Mouse (Mus musculus) liver, embryonic 16.5 days (tissue): Measurements from ENCODE around the gene Gm12394. TPM values are rescaled to one million over a fixed set of nuclear protein-coding genes. Genes with fewer than 3 reads are reported as not detected.
"Not testable (repeated sequence)": the region's sequence is repeated elsewhere in the genome, so short reads cannot be mapped to it uniquely, and the experiment has no call there.

Source experiments
- ATAC-seq: fragments of 200-750 bp; cut with Nextera tagmentation; 2 replicates; pipeline ENCODE4 v1.8.0; 2017; ENCODE audit warnings: low read depth, mild to moderate bottlenecking, moderate number of reproducible peaks, moderate library complexity
- H3K27ac ChIP-seq: fragments of 300-500 bp; sonication (generic); 2 replicates; pipeline ENCODE4 v1.5.1; 2014; ENCODE audit warnings: mild to moderate bottlenecking, low read length
- H3K27me3 ChIP-seq: fragments of 300-500 bp; sonication (generic); 2 replicates; pipeline ENCODE4 v1.6.1; 2014; ENCODE audit warnings: low read depth, low read length, mixed read lengths; ENCODE audit not compliant: control insufficient read depth, insufficient read depth
- H3K36me3 ChIP-seq: fragments of 300-500 bp; sonication (generic); 2 replicates; pipeline ENCODE4 v1.6.1; 2014; ENCODE audit warnings: mild to moderate bottlenecking; ENCODE audit not compliant: control insufficient read depth, insufficient read depth
- H3K4me1 ChIP-seq: fragments of 300-500 bp; sonication (generic); 2 replicates; pipeline ENCODE4 v1.6.1; 2014; ENCODE audit warnings: low read depth, low read length, mixed read lengths; ENCODE audit not compliant: control insufficient read depth
- H3K4me2 ChIP-seq: fragments of 300-500 bp; sonication (generic); 2 replicates; pipeline ENCODE4 v1.6.1; 2014; ENCODE audit warnings: low read depth, low read length, mixed read lengths
- H3K4me3 ChIP-seq: fragments of 300-500 bp; sonication (generic); 2 replicates; pipeline ENCODE4 v1.5.1; 2014; ENCODE audit warnings: low read depth, mild to moderate bottlenecking, low read length
- H3K9ac ChIP-seq: fragments of 300-500 bp; sonication (generic); 2 replicates; pipeline ENCODE4 v1.6.1; 2014; ENCODE audit warnings: low read depth, low read length
- H3K9me3 ChIP-seq: fragments of 300-500 bp; sonication (generic); replicated peaks from 2 replicates; pipeline ENCODE4 v1.6.1; 2016; ENCODE audit warnings: low read length; ENCODE audit not compliant: control insufficient read depth
- WGBS: fragments of 180-500 bp; shearing (Covaris S2); extraction: QIAGEN DNeasy Blood & Tissue Kit; methylation state at CpG from one replicate; pipeline ENCODE4 v1.1.7; 2014; ENCODE audit not compliant: insufficient replicate concordance; 5-methylcytosine and 5-hydroxymethylcytosine counted together
- polyA plus RNA-seq: library from polyadenylated mRNA; unstranded; fragments of >200 nt; fragmentation: Nextera tagmentation; extraction: Ambion mirVana; gene quantifications from 2 replicates; pipeline ENCODE4 v1.2.1, GENCODE M21; 2015

Gm12394 gene
- polyA plus RNA-seq, 1 experiment from 2014 or later = not detected

DNA sequence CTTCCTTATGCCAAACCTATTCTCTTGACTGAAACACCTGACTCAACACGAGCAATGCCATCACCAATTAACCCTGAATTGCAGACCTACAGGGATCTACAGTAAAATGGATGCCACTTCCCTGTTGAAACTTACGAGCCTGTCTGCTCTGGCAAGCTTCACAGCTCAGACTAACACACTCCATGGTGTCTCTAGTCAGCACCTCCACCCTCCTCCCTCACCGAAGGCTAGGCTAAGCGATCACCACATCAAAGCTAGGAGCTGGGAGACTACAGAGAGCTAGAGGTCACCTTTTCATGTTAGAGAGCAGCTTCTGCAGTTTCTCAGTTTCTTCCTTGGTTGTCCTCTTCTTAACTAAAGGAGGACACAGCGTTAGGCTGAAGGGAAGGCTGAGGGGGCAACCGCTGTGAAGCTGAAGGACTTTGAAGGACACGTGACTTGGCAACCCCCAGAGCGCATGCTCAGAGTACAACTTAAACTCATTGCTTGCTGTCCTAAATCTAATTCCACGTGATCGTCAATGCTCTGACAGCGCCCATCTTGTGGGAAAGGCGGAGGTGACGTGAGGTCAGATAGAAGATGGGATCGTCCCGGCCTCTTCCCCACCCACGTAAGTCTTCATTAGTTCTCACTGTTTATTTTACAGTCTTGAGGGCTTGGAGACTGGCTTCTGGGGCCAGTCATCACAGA lies 16.3 kb upstream of the Gm12394 start:
- Histone ChIP-seq H3K9me3 (no peaks in the 10 kb centered on the region), H3K4me1 (peaks cover 42% of the 10 kb centered on the region), H3K4me2 (no peak overlapping the region), H3K27ac (no peak overlapping the region), H3K36me3 (no peaks in the 10 kb centered on the region), H3K27me3 (no peaks in the 10 kb centered on the region), H3K9ac (no peak overlapping the region), H3K4me3 (no peak overlapping the region)
- WGBS = 74% methylated on average over 16 of the region's 16 CpGs
- no peak for ATAC-seq

DNA sequence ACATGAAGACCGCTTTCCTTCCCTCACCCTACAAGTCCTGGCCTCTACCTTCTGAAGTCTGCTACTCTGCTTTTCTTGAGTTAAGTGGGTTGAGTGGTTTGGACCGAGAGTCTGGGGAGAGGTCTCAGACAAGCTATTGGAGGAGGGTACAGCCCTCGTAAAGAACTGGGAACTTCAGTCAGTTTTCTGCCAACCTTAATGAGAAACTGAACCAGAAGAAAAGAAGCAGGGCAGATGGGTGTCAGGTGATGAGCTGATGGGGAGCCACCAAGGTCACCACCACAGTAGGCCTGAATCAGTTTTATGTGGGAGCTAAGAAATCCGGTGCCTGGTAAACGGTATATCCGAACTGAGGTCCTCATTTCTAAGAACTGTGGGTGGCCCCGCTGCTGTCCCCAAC lies 15.6 kb upstream of the Gm12394 start:
- H3K9ac ChIP-seq = no peak overlapping the region
- no peak overlapping the region for H3K27ac ChIP-seq
- H3K9me3 ChIP-seq = no peaks in the 10 kb centered on the region
- ATAC-seq = no peak
- 86% methylated on average over 7 of the region's 7 CpGs for WGBS
- no peaks in the 10 kb centered on the region for H3K27me3 ChIP-seq
- H3K4me3 ChIP-seq = no peak overlapping the region
- H3K4me2 ChIP-seq = no peak overlapping the region
- no peaks in the 10 kb centered on the region for H3K36me3 ChIP-seq
- H3K4me1 ChIP-seq = peaks cover 42% of the 10 kb centered on the region

DNA sequence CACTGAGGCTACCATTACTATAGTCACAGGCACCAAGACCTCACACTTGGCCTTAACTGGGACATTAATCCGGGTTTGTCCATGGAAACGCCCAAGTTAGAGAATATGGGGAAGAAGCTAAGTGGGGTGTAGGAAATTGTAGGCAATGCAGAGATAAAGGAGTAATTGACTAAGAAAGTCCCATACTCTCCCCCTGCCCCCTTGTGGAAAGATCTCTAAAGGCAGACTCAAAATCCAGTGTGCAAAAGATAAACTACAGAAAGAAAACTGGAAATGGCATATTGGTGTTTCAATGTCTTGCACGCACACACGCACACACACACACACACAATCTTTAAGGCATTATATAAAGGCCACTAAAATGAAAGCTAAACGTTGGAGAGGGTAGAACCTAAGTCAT lies 14.2 kb upstream of the Gm12394 start:
- H3K4me2 ChIP-seq = no peak overlapping the region
- no peak for ATAC-seq
- no peak overlapping the region for H3K9ac ChIP-seq
- WGBS = 58% methylated on average over 5 of the region's 5 CpGs
- no peak overlapping the region for H3K4me3 ChIP-seq
- H3K27ac ChIP-seq = no peak overlapping the region
- H3K36me3 ChIP-seq = no peaks in the 10 kb centered on the region
- H3K27me3 ChIP-seq = no peaks in the 10 kb centered on the region
- H3K4me1 ChIP-seq = peaks cover 54% of the 10 kb centered on the region
- H3K9me3 ChIP-seq = no peaks in the 10 kb centered on the region

DNA sequence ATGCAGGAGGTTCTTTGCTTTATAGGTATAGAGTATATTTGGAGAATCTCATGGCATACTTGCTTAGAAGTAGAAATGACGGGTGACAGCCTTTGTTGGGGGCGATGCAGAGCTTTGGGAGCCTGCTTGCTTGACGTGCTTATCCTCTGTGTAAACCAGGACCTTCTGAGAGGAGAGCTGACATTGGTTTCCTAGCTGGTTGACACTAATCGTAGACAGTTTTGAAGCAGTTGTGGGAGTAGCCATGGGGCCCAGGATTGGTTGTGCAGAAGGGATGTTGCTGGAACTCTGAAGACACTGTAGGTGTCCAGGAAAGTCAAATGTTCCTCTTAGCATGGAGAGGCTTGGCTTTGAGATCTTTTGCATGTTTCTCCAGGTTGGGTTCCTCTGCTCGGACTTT lies 11.6 kb upstream of the Gm12394 start:
- H3K4me2 ChIP-seq = peak overlapping the region; percentile 51
- H3K27ac ChIP-seq = peak overlapping the region; percentile 93
- H3K27me3 ChIP-seq = no peaks in the 10 kb centered on the region
- H3K9ac ChIP-seq = peak overlapping the region; percentile 52; the same call in 1 of the 2 replicates
- WGBS = 67% methylated on average over 5 of the region's 5 CpGs
- no peaks in the 10 kb centered on the region for H3K36me3 ChIP-seq
- peaks cover 60% of the 10 kb centered on the region for H3K4me1 ChIP-seq
- H3K4me3 ChIP-seq = no peak overlapping the region
- no peak for ATAC-seq
- H3K9me3 ChIP-seq = no peaks in the 10 kb centered on the region

DNA sequence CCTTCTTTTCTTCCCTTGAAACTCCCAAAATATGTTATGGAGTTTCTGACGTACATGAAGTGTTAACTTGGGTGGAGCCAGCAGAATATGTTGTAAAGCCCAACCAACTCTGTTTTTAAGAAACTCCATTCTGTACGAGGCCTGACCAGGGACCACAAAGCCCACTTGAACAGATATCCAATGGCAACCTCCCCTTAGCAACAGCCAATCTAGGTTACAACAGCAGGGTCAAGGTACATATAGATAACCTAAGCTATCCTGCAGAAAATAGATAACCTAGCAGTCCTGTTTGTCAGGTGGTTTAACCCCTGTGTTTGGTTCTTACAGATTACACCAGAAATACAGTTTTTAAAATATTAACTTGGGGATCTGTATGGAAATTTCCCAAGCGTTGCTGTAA lies 10.8 kb upstream of the Gm12394 start:
- peak overlapping the region; percentile 93 for H3K27ac ChIP-seq
- ATAC-seq = peak; percentile 96
- H3K27me3 ChIP-seq = no peaks in the 10 kb centered on the region
- H3K4me1 ChIP-seq = peaks cover 63% of the 10 kb centered on the region
- H3K9ac ChIP-seq = peak overlapping the region; percentile 52
- H3K4me2 ChIP-seq = peak overlapping the region; percentile 51
- 0 out of 2 replicates have a peak overlapping the region, but pooled peaks have one; percentile 8 for H3K4me3 ChIP-seq
- WGBS = 18% methylated on average over 3 of the region's 3 CpGs
- no peaks in the 10 kb centered on the region for H3K9me3 ChIP-seq
- H3K36me3 ChIP-seq = no peaks in the 10 kb centered on the region

DNA sequence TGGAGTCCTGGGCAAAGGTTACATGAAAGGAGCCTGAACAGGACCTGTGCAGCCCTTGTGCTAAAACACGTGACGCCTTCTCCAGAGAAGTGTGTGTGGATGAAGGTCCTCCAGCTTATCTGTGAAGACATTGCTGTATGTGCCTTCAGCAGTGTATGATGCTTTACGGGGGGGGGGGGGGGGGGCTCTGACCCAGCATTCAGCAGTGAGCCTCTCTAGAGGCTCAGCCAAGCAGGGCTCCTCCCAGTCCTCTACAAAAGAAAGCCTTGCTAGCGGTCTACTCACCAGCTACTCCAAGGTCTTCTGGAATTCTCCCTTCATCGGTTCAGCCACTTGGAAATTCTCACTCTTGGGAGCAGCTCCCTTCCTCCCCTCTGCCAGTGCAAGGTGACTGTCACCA lies 6.9 kb upstream of the Gm12394 start:
- Histone ChIP-seq H3K9ac (0 out of 2 replicates have a peak overlapping the region, but pooled peaks have one; percentile 47), H3K4me1 (peaks cover 45% of the 10 kb centered on the region), H3K4me3 (0 out of 2 replicates have a peak overlapping the region, but pooled peaks have one; percentile 33), H3K4me2 (peak overlapping the region; percentile 43), H3K27ac (peak overlapping the region; percentile 91)
- ATAC-seq = peak; percentile 53
- 58% methylated on average over 5 of the region's 5 CpGs for WGBS
- H3K27me3 ChIP-seq, H3K36me3 ChIP-seq, H3K9me3 ChIP-seq: not testable (repeated sequence)

DNA sequence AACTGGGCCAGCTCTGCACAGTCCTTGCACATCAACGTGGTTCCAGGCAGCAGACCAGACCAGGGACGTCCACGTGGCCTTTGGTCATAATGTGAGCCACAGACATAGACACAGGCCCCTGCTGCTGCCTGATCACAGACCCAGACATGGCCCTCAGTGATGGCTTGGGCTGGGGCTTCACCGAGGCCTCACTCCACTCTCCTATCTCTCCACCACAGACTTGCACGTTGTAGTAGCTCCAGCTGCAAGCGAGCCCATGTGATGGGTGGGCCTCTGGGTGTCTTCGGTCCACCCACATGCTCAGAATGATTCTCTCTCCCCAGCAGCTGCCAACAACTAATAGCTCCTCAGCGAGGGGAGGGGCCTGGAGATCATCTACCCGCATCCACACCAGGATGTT lies 3.9 kb upstream of the Gm12394 start:
- peak overlapping the region; percentile 96 for H3K27ac ChIP-seq

DNA sequence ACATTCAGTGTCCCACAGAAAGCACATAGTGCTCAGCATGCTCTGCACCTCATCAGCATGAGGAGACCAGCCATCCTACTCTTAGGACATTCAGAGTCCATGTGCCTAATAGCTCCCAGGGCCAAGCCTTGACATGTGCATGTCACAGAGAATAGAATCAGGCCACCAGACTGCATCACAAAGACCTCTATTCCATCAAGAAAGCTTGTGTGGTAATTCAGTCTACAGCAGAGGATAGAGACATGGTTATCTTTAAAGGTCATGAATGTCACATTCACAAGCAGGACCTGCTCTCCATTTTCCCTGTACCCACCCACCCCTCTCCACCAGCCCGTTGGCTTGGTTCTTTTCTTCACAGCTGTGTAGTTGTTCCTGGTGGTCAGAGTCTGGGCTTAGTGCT lies 2.8 kb downstream of the Gm12394 start, which contains the start of gene Fam205a1:
Gene Fam205a1, minus strand, starts transcription at position 101 of the 400 bp plus-strand sequence.
- H3K27ac ChIP-seq, ATAC-seq, H3K4me1 ChIP-seq, H3K27me3 ChIP-seq, H3K9ac ChIP-seq, H3K4me2 ChIP-seq, H3K4me3 ChIP-seq, H3K36me3 ChIP-seq, H3K9me3 ChIP-seq: not testable (repeated sequence)
- 69% methylated on average over 1 of the region's 1 CpGs for WGBS

More for the DNA sequence above, 3.9 kb upstream of the Gm12394 start:
- not testable (repeated sequence) for H3K27me3 ChIP-seq, H3K36me3 ChIP-seq, H3K9me3 ChIP-seq, H3K4me3 ChIP-seq
- WGBS = 24% methylated on average over 9 of the region's 9 CpGs
- H3K4me2 ChIP-seq = peak overlapping the region; percentile 47
- H3K4me1 ChIP-seq = peaks cover 19% of the 10 kb centered on the region
- peak; percentile 100 for ATAC-seq
- peak overlapping the region; percentile 66 for H3K9ac ChIP-seq

DNA sequence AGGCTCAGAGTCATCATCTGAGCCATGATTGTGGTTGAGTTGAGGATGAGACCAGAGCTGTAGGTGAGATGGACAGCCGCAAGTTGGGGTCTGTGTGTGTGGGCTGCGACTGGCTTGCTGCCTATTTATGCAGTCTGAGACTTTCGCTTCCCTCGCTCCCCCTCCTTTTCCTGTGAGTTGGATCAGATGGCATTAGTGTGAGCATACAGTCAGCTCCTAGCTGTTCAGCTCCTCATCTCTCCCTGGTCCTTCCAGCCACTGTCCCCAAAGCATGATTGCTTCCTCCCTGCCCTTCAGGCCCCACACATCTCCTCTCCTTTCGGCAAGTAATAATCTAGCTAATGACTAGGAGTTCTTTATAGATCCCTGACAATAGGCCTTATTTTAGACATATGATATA lies 82.7 kb downstream of the Gm12394 start, which contains the start of gene Ccl21a:
Gene Ccl21a, minus strand, starts transcription at position 101 of the 400 bp plus-strand sequence.
- ATAC-seq, H3K27me3 ChIP-seq, H3K4me3 ChIP-seq, H3K27ac ChIP-seq, H3K36me3 ChIP-seq, H3K9ac ChIP-seq, H3K4me2 ChIP-seq, H3K4me1 ChIP-seq, H3K9me3 ChIP-seq: not testable (repeated sequence)
- no CpG with 5 or more reads among the region's 5 CpGs for WGBS
